Mouse (Mus musculus) left cerebral cortex, postnatal 36 days (tissue): ENCODE data around the gene Irf4. TPM values are rescaled to one million over a fixed set of nuclear protein-coding genes. Genes with fewer than 3 reads are reported as not detected.

Source experiments
- DNase-seq, 2 experiments: peaks; one replicate each; pipeline ENCODE4 v3.0.0; 2021 to 2022; ENCODE audit warnings: low spot score in 2 of 2, mixed read lengths in 1 of 2
- intact Hi-C: fragments of 180-260 bp; cut with DNase I; formaldehyde crosslinking; loops from one replicate; pipeline ENCODE4 v1.15.1; 2025
- total RNA-seq, 2 experiments: library from RNA; stranded (reverse); gene quantifications; 2 replicates each; pipeline ENCODE4 v1.2.3; 2021

Gene Irf4
- total RNA-seq, 2 experiments from 2014 or later: 0.47 to 0.63 TPM

DNA sequence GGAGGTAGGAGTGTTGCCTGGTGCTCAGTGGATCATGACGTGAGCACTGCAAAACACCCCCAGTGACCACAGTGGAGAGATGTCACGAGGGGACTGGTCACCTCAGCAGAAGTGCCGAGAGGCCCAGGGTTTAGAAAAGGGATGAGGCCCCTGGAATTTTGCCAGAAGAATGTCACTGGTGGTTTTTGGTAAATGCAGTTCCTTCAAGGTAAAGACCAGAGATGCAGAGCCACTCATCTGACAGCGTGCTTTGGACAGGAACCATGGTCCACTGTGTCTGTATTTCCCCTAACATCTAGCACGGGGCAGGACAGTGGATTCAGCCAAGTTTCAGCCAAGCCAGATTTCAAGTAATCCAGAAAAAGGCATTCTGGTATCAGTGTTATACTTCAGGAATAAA is 12.3 kb upstream of the Irf4 start:
- intact Hi-C loops: no loop called here
- no peak for DNase-seq

DNA sequence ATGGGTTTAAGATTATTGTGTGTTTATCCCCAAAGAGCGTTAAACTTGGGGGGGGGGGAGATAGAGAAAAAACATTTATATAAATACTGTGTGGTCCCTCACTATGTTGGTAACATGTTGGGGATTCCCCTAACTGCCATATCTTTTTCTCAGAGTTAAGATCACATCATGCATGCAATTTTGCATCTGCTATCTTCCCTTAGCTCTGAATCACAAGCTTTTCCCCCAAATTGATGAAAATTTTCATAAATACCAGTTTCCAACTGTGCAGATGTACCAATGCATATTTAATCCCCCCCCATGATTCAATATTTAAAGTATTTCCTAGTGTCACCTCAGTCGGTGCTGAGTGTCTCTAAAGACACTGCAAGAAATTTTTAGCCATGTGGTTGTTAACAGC is 11.8 kb upstream of the Irf4 start:
- no peak for DNase-seq

DNA sequence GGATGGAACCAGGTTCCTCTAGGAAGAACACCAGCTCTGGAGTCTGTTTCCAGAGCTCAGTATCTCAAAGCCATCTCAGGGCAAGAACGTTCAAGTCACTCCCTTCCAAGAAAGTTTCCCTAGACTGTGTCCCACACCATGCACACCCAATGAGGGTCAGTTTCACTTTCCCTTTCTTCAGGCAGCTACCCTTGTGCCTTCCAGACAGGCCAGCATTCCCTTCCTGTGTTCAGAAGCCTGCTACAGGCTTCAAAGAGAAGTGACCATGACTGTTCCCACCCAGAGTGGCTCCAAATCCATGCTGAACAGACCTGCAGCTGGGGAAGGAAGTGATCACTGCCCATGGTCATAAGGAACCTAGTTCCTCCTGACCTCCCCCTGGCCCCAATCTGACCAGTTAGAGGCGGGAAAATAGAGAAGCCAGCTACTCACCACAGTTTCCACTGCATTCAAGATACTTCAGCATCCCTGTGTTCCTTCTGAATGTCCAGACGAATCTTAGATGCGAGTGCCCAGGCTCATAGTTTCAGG is 10.7 kb upstream of the Irf4 start:
- no peak for DNase-seq
- intact Hi-C loops: no loop called here

More for the DNA sequence above, 11.8 kb upstream of the Irf4 start:
- intact Hi-C loops: no loop called here

DNA sequence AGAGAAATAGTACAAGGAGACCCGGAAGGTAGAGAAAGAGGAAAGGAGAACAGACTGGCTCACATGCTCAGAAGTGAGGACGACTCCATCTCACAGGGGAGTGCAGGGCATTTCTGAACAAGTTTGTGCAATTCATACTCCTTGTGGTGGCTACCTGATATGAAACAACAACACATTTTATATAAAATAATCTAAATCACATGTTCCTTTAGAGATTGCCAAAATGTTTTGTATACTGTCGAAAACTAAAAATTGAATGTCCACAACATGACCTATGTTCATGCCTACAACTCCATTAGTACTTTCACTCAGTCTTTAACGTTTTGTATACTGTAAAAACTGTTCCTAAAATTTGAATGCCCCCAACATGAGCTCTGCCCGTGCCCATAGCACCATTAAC is 7.9 kb upstream of the Irf4 start:
- no peak for DNase-seq
- intact Hi-C loops: no loop called here

DNA sequence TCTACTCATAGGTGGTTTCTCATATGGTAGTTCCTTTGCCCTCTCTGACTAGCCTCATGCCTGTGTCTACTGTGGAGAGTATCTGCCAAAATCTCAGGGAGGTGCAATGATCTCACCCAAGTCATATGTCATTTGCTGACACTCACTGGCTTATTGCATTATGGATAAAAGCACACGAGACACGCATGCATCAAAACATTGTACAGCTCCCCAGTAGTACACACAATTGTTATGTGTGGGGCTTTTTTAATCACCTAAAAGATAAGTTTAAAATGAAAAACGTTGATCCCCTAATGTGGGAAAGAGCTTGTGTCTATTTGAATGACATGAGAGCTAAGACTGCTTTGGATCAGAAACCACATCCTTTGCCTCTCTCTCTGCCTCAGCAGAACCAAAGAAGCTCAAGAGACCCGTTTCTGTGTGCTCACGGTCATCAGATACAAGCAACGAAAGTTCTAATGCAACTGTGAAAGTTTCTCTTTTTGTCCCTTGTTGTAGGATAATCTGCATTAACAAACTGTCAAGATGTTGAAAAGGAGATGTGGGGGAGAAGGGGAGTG is 6.5 kb upstream of the Irf4 start:
- intact Hi-C loops: no loop called here
- DNase-seq: no peak

DNA sequence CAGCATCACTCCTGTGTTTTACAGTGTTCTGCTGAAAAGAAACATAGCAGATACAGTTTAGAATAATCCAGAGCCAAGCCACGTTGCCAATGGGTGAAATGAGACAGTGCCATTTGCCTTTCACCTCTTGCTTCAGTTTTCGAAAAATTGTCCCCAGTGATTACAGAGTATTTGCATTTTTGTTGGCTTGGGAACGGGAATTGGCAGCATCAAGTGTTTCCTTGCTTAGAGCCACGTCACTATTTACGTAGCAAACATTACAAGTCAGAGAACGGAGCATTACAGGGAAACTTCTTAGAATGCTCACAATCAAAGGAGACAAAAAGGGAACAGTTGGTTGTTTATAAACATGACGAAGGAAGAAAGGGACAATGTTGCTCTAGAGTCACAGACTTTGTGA is 3.9 kb upstream of the Irf4 start:
- intact Hi-C loops: no loop called here
- DNase-seq: no peak

DNA sequence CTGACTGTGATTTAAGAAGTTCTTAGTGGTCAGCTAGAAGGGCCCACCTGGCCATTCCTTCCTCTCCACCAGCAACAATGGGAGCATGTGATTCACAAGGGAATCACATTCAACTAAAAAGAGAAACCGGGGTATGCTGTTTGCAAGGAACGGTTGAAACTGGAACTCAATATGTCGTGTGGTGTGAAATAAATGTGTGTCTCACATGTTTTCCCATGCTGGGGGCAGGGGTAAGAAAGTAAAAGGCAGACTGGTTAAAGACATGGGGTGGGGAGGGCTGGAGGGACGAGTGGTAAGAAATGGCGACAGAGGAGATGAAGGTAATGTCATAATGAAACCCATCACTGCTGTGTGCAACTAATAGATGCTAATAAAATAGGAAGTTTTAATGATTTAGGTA is 2.0 kb upstream of the Irf4 start:
- DNase-seq: no peak
- intact Hi-C loops: no loop called here

DNA sequence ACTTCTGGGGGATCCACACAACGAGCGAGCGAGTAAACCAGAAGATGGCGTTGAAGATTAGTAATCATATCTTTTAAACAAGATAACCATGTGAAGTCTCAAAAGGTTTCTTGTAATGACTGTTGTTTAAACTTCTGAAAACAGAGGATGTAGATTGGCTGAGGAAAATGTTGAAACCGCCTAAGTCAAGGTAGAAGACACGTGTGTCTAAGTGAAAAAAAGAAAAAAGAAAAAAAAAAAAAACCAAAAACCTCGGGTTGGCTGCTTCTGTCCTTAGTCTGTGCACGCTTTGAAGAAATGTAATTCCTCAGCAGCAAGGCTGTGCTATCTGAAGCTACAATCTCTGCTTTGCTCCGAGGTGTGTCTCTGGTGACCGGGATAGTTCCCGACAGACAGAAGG is 1.5 kb upstream of the Irf4 start:
- no peak for DNase-seq
- intact Hi-C loops: no loop called here

DNA sequence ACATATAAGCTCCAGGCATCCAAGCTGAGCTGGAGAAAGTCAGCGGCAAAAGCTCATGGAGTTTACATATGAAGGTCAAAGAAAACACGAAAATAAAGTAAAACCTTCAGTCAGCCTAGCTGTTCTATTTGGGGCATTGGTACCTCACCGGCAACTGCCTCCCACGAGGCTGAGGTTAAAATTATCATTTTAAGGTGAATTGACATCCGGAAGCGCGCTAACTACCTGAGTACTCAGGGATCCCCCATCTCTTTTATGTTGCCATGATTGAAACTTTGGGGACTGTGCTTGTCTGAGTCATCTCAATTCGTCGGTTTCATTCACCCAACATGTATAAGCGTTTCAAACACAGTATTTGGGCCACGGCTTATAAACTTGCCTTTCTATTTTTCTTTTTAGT is 705 bp upstream of the Irf4 start:
- no peak for DNase-seq
- intact Hi-C loops: no loop called here

DNA sequence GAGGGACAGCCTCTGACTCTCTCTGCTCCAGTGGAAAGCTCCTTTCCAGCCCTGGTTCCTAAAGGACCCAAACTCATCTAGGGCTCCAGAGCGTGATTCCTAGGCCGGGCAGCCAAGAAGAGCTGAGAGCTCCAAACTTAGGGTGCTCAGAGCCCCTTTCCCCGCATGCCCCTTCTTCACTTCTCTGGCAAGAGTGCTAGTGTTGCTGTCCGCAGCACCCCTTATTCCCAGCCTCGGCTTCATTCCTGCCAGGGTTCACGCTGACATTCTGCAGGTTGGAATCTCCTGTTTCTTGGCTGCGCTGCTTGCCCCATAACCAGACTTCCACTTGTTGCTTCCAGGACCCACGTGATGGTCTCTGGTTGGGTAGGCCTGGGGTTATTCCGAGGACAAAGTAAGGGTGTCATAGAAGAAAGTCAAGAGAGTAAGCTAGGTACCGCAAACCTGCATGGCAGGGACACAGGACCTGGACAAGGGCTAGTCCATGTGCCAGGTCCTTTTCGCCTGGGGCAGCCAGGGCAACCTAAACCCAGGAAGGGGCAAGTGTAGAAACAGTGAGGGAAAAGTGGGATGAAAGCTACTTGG is 623 bp downstream of the Irf4 start:
- DNase-seq: no peak
- intact Hi-C loops: no loop called here

DNA sequence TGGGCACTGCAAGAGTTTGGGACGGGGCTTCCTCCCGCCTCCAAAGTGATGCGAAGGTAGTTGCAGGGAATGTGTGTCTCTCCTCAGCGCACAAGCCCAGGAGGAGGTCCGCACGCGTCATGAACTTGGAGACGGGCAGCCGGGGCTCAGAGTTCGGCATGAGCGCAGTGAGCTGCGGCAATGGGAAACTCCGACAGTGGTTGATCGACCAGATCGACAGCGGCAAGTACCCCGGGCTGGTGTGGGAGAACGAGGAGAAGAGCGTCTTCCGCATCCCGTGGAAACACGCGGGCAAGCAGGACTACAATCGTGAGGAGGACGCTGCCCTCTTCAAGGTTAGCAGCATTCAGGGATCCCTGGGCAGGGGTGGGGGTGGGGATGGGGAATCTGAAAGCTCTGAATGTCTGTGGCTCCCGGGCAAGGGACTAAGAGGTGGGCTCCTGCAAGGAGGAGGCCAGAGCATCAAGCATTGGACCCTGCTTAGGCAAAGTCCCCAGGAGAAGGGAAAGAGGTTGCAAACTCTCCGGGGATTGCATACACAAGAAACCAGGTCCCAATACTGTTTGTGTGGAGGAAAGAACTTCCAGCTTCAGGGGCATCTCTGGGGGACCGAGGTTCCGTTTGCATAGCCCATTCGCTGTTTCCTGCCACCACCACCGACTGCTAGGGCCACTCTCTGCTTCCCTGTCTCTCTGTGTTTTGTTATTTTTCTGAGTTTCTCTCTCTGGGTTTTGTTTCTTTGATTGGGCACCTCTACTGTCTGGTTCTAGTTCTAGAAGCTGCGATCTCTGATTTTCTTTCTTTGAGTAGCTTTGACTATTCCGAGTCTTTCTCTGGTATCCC is 1.7 kb downstream of the Irf4 start:
- intact Hi-C loops: no loop called here
- no peak for DNase-seq

DNA sequence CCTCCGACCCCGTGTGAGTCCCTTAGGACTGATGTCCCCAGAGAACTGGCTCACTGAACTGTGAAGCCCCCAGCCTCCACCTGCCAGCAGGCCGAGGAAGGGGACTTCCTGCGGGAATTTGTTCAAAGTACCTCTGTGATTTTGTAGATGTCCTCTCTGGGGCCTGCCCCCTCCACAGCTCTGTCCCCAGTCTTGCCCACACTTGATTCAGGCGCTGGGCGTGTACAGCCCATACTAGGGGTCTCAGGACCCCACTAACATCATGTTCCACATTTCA is 2.2 kb downstream of the Irf4 start:
- intact Hi-C loops: no loop called here
- DNase-seq: no peak

DNA sequence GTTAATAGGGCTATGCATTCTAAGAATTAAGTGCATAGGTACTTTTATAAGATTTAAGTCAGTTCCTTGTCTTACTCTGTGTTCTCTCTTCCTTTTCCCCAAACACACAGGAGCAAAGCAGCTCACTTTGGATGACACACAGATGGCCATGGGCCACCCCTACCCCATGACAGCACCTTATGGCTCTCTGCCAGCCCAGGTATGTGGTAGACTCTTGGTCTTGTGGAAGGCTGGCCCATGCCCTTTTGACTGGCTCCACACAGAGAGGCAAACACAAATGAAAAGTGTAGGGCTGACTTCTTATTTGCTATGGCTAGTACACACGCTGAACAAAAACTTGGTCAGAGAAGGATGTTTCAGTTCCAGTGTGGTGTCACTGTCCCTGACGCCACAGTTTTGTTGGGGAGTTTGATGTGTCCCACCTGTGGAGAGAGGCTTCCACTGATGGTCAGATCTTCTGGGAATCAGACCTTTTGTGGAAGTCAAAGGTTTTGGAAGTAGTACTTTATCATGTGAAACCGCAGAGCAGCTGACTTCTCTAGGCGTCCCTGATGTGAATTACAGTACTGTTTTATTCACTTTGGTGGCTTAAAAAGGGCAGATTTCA is 3.7 kb downstream of the Irf4 start:
- intact Hi-C loops: no loop called here
- DNase-seq: no peak

DNA sequence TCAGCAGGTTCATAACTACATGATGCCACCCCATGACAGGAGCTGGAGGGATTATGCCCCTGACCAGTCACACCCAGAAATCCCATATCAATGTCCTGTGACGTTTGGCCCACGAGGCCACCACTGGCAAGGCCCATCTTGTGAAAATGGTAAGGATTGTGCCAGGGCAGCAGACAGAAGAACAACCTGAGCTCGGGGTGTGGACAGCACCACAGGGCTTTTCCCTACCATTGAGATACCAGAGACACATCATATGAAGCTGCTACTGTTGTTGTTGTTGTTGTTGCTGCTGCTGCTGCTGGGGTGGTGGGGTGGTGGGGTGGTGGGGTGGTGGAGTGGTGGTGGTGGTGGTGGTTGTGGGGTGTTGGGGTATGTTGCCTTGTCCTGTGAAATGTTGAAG is 4.4 kb downstream of the Irf4 start:
- DNase-seq: no peak
- intact Hi-C loops: no loop called here

DNA sequence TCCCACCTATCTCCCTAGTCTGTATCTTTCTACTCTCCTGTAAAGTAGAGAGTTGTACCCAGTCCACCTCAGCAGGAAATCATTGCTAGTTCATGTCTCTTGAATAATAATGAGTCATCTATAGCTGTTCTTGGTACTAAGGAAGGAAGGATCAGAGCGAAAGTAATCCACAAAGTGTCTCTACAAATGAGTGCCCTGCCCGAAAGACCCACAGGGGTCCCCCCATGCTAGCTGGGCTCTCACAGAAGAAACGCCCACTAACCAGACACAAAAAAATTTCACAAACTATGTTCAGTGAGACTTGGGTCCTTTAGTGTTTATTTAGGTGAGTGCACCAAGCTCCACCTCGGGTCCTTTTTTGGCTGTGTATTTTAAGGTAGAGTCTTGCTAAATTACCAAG is 5.0 kb downstream of the Irf4 start:
- no peak for DNase-seq
- intact Hi-C loops: no loop called here

DNA sequence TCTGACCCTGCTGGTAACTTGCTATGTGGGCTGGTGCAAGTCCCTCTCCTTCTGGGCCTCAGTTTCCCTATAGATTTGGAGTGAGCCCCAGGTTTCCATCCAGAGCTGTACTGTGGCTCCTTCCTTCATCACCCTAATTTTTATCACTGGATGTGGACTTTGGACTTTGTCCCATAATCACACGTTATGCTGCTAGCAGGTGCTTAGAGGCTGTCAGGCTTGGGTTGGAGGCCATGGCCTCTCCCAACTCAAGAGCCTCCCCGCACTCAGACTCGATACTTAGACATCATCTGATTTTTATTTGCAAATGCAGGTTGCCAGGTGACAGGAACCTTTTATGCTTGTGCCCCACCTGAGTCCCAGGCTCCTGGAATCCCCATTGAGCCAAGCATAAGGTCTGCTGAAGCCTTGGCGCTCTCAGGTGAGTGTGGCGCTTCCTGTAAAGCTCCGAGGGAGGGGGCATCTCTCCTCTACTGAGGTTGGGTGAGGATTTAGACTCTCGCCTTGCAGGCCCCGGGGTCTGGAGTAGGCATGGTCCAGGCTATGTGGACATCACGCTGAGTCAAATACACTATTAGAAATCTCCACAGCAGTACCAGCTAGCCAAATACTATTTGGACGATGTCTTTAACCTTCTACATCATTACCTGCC is 5.9 kb downstream of the Irf4 start:
- DNase-seq: no peak
- intact Hi-C loops: no loop called here

DNA sequence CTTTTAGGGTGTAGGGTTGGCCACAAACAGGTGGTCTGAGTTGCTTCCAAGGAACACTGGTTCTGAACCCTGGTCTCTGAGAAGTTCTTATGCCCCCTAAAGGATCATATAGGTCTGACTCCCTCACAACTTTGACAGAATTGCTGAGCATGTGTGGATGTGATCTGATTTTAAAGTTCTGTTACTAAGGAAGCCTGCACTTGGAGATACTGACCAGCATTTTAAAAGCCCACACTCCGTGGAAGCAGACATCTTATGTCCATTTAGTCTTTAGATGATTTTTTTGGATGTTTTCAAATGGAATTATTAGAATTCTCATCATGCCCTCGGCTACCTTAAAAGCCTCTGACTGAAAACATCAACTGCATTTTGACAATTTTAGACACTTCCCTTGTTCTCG is 6.6 kb downstream of the Irf4 start:
- intact Hi-C loops: no loop called here
- DNase-seq: no peak

DNA sequence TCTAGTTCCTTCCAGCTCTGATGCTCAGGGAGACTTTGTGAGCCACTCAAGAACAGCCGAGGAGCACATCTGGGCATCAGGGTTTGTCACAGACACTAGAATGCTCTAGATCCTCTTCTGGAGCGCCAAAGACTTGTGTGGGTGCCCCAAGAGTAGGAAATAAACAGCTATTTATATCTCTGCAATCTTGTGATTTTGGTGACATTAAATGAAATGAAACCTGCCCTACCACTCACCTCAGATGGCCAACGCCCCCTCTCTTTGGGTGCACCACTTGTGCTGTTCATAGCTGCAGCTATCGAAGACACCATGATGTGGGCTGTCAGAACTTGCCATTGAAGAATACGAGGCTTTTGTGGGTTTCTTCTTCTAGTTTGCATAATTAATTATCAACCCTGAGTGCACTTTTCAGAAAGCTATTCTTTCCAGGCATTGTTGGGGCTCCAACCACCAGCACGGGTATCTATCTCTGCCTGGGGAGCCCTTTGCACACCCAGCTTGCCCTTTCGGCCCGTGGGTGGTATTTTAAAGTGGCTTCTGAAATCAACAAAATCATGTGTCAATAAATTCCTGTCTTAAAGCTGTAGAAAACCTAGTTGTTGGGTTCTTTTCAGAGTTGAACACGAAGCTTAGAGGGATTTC is 7.1 kb downstream of the Irf4 start:
- intact Hi-C loops: no loop called here
- no peak for DNase-seq

DNA sequence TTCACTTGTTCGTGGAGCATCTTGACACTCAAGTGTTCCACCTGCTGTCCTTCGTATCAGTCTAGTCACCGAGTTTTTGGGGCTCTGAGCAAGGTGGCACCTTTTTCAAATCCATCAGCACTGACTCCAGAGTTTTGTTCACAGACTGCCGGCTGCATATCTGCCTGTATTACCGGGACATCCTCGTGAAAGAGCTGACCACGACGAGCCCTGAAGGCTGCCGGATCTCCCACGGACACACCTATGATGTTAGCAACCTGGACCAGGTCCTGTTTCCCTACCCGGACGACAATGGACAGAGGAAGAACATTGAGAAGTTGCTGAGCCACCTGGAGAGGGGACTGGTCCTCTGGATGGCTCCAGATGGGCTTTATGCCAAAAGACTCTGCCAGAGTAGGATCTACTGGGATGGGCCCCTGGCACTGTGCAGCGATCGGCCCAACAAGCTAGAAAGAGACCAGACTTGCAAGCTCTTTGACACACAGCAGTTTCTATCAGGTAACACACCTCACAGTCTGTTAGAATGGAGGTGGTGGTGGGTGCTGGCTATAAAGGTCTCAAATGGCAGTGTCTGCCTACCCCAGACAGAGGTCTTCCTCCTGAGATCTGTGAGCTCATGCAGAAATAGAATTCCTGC is 8.4 kb downstream of the Irf4 start:
- DNase-seq: no peak
- intact Hi-C loops: no loop called here
